Mouse (Mus musculus) midbrain, embryonic 14.5 days (tissue): ENCODE data around the gene Ubn1. TPM values are rescaled to one million over a fixed set of nuclear protein-coding genes. Genes with fewer than 3 reads are reported as not detected.

Experiments used
- ATAC-seq: fragments of 200-750 bp; cut with Nextera tagmentation; 2 replicates; pipeline ENCODE4 v1.8.0; 2017; ENCODE audit warnings: moderate number of reproducible peaks, moderate library complexity; ENCODE audit not compliant: low FRiP score, low TSS enrichment
- DNase-seq: peaks from one replicate; pipeline ENCODE4 v3.0.0-alpha.2; 2015
- H3K27ac ChIP-seq: fragments of 300-500 bp; sonication (generic); replicated peaks from 2 replicates; pipeline ENCODE4 v1.5.1; 2014; ENCODE audit warnings: mild to moderate bottlenecking, low read depth, low read length, moderate library complexity
- H3K27me3 ChIP-seq: fragments of 300-500 bp; sonication (generic); 2 replicates; pipeline ENCODE4 v1.6.1; 2014; ENCODE audit warnings: low read length, control low read depth, mixed read lengths; ENCODE audit not compliant: control insufficient read depth, insufficient read depth
- H3K36me3 ChIP-seq: fragments of 300-500 bp; sonication (generic); 2 replicates; pipeline ENCODE4 v1.6.1; 2014; ENCODE audit warnings: low read length, control low read depth; ENCODE audit not compliant: control insufficient read depth, insufficient read depth
- H3K4me1 ChIP-seq: fragments of 300-500 bp; sonication (generic); 2 replicates; pipeline ENCODE4 v1.6.1; 2014; ENCODE audit warnings: mild to moderate bottlenecking, antibody characterized with exemption, low read length, control low read depth; ENCODE audit not compliant: control insufficient read depth, insufficient read depth
- H3K4me2 ChIP-seq: fragments of 300-500 bp; sonication (generic); 2 replicates; pipeline ENCODE4 v1.6.1; 2014; ENCODE audit warnings: mild to moderate bottlenecking, low read length, moderate library complexity
- H3K4me3 ChIP-seq: fragments of 300-500 bp; sonication (generic); replicated peaks from 2 replicates; pipeline ENCODE4 v1.5.1; 2014; ENCODE audit warnings: low read depth, low read length
- H3K9ac ChIP-seq: fragments of 300-500 bp; sonication (generic); replicated peaks from 2 replicates; pipeline ENCODE4 v1.6.1; 2014; ENCODE audit warnings: mild to moderate bottlenecking, low read length, moderate library complexity
- H3K9me3 ChIP-seq: fragments of 300-500 bp; sonication (generic); 2 replicates; pipeline ENCODE4 v1.6.1; 2016; ENCODE audit warnings: low read length, control low read depth, mixed read lengths; ENCODE audit not compliant: control insufficient read depth
- WGBS: fragments of 180-500 bp; shearing (Covaris S2); extraction: QIAGEN DNeasy Blood & Tissue Kit; methylation state at CpG from one replicate; pipeline ENCODE4 v1.1.7; 2014; 5-methylcytosine and 5-hydroxymethylcytosine counted together
- polyA plus RNA-seq: library from polyadenylated mRNA; unstranded; fragments of >200 nt; fragmentation: Nextera tagmentation; extraction: Ambion mirVana; gene quantifications from 2 replicates; pipeline ENCODE4 v1.2.1, GENCODE M21; 2014

Gene Ubn1
- polyA plus RNA-seq, 1 experiment from 2014 or later = 19.8 TPM

DNA sequence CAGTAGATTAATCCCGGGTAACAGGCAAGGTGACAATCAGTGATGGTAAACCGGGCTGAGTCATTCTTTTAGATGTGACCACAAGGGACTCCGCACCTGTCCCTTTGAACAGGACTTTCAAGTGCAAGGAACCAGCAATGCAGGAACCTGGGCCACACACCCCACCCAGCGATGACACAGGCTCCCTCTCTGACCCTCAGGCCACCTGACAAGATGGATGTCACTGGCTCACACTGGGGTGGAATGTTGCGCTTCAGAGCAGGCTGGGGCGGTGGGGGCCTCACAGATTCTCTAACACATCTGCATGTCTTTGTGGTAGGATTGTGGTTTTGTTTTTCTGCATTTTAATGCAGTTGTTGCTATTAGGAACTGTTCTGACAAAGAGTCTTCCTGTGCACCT lies 73.6 kb downstream of the Ubn1 start:
- DNase-seq (no peak), ATAC-seq (no peak)
- Histone ChIP-seq H3K9me3 (no peaks in the 10 kb centered on the region), H3K4me1 (no peaks in the 10 kb centered on the region), H3K4me3 (no peak overlapping the region), H3K9ac (no peak overlapping the region), H3K36me3 (no peaks in the 10 kb centered on the region), H3K27ac (no peak overlapping the region), H3K4me2 (no peak overlapping the region), H3K27me3 (no peaks in the 10 kb centered on the region)
- 82% methylated on average over 6 of the region's 6 CpGs for WGBS

DNA sequence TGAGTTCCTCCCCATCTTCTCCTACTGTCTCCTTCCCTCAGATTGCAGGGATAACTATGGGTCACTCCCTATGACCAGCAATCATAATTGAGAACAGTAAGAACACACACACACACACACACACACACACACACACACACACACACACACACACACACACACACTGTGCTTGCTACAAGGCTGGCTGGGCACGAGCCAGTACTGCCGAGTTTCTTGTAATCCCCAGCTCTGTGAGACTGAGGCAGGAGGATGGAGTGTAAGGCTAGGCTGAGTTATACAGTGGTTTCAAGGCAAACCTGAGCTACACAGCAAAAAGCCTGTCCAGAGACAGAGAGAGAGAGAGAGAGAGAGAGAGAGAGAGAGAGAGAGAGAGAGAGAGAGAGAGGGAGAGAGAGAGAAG lies 80.3 kb downstream of the Ubn1 start:
- Histone ChIP-seq H3K27me3 (peaks cover 45% of the 10 kb centered on the region), H3K9ac (no peak overlapping the region), H3K4me3 (no peak overlapping the region), H3K36me3 (no peaks in the 10 kb centered on the region), H3K27ac (no peak overlapping the region), H3K9me3 (no peaks in the 10 kb centered on the region), H3K4me2 (no peak overlapping the region), H3K4me1 (0 out of 2 replicates have a peak, but pooled peaks cover 5% of the 10 kb centered on the region)
- DNase-seq (no peak), ATAC-seq (no peak)
- WGBS = 43% methylated on average over 2 of the region's 2 CpGs

DNA sequence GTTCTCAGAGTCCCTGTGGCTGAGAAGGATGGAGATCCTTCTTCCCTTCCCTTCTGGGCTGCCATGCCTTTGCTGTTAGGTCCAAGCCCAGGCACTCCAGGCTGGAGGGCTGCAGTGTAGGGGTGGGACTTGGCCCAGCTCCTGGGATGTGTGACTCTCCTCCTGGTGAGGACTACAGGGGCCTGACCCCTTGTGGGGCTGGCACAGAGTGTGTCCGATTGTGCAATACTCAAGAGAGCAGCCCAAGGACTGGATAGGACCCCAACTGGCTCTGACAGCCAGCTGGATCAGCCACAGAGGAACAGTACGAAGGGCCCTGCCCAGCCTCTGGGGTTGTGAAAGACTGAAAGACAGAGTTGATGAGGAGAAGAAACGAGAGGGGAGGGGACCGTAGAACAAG lies 80.9 kb downstream of the Ubn1 start:
- ATAC-seq (no peak), DNase-seq (no peak)
- Histone ChIP-seq H3K27ac (no peak overlapping the region), H3K9me3 (no peaks in the 10 kb centered on the region), H3K36me3 (no peaks in the 10 kb centered on the region), H3K4me3 (no peak overlapping the region), H3K4me1 (0 out of 2 replicates have a peak, but pooled peaks cover 5% of the 10 kb centered on the region), H3K27me3 (peaks cover 45% of the 10 kb centered on the region), H3K9ac (no peak overlapping the region), H3K4me2 (no peak overlapping the region)
- 11% methylated on average over 4 of the region's 4 CpGs for WGBS

DNA sequence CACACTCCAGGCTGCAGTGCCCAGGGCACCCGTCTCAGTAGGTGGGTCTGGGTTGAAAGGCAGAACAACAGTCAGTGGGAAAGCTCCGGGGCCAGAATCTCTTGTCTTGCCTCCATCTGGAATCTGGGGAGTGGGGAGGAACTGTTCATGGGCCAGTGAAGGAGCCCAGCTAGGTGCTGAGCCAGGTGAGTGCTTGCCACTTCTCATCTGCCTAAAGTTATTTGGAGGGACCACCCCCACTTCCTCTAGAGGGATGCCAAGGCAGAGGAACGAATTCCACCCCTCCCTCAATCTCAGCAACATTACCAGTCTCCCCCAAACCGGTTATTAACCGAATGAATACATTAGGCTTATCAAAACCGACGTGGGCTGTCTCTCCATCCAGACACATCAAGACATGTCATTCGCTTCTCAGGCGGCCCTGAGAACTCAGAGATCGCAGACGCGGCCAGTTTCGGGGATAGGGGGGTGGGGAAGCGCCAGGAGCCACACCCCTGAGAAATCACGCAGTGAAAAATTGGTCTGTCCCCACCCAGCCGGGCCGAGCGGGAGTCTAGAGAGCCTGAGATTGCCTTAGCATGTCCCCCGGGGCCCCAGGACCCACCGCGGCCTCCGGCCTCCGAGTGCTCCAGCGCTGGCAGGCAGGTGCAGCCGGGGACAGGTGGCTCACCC lies 81.5 kb downstream of the Ubn1 start:
- H3K4me1 ChIP-seq = 0 out of 2 replicates have a peak, but pooled peaks cover 5% of the 10 kb centered on the region
- H3K27ac ChIP-seq = no peak overlapping the region
- no peak overlapping the region for H3K9ac ChIP-seq
- DNase-seq (no peak), ATAC-seq (no peak)
- H3K4me2 ChIP-seq = no peak overlapping the region
- H3K4me3 ChIP-seq = no peak overlapping the region
- 3% methylated on average over 25 of the region's 25 CpGs for WGBS
- no peaks in the 10 kb centered on the region for H3K36me3 ChIP-seq
- H3K9me3 ChIP-seq = no peaks in the 10 kb centered on the region
- peaks cover 45% of the 10 kb centered on the region for H3K27me3 ChIP-seq

DNA sequence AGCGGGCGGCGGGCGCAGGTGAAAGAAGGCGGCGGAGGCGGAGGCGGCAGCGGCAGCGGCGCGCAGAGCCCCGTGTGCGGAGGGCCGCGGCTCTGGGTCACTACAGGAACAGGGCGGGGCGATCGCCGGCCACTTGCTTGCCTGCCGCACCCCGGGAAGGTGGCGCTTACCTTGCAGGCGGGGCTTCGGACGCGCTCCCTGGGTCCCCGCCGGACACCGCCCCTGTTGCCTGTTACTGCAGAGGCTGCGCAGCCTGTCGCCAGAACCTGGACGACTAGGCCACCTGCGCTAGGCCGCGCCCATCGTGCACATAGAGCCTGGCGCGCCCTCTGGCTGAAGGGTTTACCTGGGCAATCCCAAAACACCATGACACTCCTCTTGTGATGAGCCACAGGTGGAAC lies 82.5 kb downstream of the Ubn1 start, which contains the start of gene Ppl:
Gene Ppl, minus strand, starts transcription at position 21 of the 401 bp plus-strand sequence.
- Histone ChIP-seq H3K9ac (no peak within 1 kb of the TSS), H3K27me3 (peaks cover 45% of the 10 kb centered on the region), H3K9me3 (no peaks in the 10 kb centered on the region), H3K4me3 (peak within 1 kb of the TSS; percentile 18; the same call in 1 of the 2 replicates), H3K27ac (no peak within 1 kb of the TSS), H3K36me3 (no peaks in the 10 kb centered on the region), H3K4me1 (0 out of 2 replicates have a peak, but pooled peaks cover 5% of the 10 kb centered on the region), H3K4me2 (peak within 1 kb of the TSS; percentile 45)
- no peak for ATAC-seq
- DNase-seq = no peak
- WGBS = 1% methylated on average over 38 of the region's 39 CpGs

DNA sequence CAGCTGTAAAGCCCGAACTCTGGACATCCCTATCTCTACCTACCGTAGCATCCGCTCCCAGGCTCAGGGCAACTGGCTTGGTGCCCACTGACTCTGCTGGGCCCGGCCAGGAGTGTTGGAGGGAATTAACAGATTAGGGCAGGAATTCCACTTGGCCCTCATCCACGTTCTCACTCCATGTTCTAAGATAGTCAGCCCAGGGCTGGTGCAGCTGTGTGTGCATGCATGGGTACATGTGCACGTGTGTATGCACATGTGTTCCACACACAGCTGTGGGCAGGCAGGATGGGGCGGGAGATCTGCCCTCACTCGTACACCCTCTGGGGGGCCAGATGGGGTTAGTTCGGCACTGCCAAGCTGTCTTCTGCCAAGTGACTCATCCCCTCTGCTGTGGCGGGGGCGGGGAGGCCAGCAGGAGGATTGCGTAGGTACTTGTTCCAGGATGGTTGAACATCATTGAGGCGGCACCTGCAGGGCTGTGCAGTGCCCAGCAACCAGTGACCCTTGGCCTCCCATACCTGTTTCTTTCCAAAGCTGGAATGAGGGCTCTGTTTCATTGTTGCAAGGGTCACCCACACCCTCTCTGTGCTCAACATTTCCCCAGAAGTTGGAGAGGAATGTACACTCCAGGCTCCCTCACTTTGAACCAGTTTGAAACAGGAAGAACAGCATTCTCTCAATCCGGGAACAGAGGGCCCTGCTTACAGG lies 84.9 kb downstream of the Ubn1 start:
- DNase-seq = no peak
- ATAC-seq = no peak; the same call in 1 of the 2 replicates
- WGBS = 79% methylated on average over 14 of the region's 14 CpGs

DNA sequence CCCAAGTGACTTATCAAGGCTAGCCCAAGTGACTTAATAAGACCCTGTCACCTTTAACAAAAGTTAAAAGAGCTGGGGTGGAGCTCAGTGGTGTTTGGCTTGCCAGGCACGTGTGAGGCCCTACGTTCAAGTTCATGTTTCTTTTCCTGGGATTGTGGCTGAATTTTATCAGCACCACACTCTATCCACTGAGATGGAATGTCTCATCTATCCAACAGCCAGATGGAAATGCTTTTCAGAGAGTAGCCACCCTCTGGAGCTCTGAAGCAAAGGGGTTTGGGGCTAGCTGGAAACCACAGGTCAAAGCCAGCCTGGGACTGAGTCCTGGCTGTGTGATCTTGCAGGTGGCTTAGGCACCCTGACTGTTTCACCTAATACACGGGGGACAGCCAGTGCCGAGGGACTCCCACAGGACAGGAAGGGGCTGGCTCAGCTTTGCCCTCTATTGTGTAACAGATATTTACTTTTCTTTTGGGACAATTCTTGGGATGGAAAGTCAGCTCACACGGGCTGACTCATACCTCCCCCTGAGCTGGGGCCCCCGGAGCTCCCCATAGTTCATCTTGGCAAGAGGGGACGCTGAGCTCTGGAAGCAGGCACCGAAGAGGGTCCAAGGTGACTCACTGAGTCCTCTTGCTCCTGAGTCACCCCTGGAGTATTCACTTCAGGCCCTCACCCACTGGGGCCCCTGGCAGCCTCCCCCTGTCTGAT lies 85.8 kb downstream of the Ubn1 start:
- no peak overlapping the region for H3K27ac ChIP-seq
- WGBS = 74% methylated on average over 8 of the region's 8 CpGs
- ATAC-seq = no peak
- 0 out of 2 replicates have a peak, but pooled peaks cover 5% of the 10 kb centered on the region for H3K4me1 ChIP-seq
- no peak overlapping the region for H3K4me2 ChIP-seq
- DNase-seq = no peak
- no peaks in the 10 kb centered on the region for H3K9me3 ChIP-seq
- no peak overlapping the region for H3K9ac ChIP-seq
- H3K27me3 ChIP-seq = peaks cover 29% of the 10 kb centered on the region
- H3K36me3 ChIP-seq = no peaks in the 10 kb centered on the region
- no peak overlapping the region for H3K4me3 ChIP-seq

More for the DNA sequence above, 84.9 kb downstream of the Ubn1 start:
- Histone ChIP-seq H3K9me3 (no peaks in the 10 kb centered on the region), H3K4me3 (no peak overlapping the region), H3K27ac (no peak overlapping the region), H3K4me1 (0 out of 2 replicates have a peak, but pooled peaks cover 5% of the 10 kb centered on the region), H3K4me2 (no peak overlapping the region), H3K9ac (no peak overlapping the region), H3K27me3 (peaks cover 36% of the 10 kb centered on the region), H3K36me3 (no peaks in the 10 kb centered on the region)
